Comparison of ENCODE assay signal across 8 mouse cellular contexts in the genomic region with DNA sequence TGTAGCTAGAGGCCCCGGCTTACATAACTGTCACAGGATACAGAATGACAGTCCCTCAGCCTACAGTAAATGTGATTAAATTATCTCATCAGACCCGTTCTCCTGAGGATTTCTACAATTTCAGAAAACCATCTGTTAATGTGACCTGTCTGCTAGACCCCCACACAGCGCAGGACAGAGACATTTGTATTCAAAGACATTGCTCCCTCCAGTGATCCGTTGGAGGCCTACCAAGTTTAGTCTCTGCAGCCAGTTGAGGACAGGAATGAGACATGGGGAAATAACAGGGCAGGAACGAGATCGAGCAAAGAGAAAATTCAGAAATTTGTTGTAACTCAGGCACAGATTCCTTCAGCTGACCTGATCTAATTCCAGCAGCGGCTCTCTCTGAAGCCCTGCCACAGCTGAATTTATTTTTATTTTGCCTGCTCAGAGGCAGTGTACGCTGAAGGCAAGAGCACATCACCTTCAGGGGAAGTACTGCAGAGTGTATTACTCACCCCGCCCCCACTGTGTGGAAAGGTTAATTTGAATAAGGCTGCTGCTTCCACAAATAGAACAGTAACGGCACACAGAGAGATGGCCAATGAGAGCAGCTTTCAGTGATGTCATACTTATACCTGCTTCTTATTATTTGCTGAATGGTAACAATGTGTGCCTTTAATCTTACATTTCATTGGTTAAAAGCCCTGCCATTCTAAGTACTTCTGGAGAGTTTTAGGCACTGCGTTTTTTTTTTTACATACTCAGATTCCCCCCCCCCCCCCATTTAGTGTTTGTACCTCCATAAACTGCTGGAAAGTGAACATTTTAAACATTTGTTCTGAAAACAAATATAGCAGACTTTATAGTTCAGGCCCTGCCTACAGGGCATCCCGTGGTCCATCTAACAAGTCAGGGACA.
A peak's percentile ranks its signal among the peaks of the same experiment; 100 is the strongest.
DNase-seq lines count a peak whose midpoint lies in the region; ATAC-seq and TF ChIP-seq lines count a peak whose summit lies in the region.

No protein-coding gene starts in this region.

- ATAC-seq in embryonic facial prominence, embryonic 12.5 days (ENCODE audit: insufficient number of reproducible peaks, insufficient read depth, low FRiP score, low TSS enrichment) = peak; percentile 67; the same call in 1 of the 2 replicates
- peak; percentile 89 for ATAC-seq in limb, embryonic 12.5 days (ENCODE audit: insufficient number of reproducible peaks, insufficient read depth, low FRiP score, low TSS enrichment, low read depth)
- ATAC-seq in neural tube, embryonic 12.5 days (ENCODE audit: low FRiP score, low read depth) = peak; percentile 30; the same call in 1 of the 2 replicates

- H3K27me3 ChIP-seq in thymus, adult 2 months (ENCODE audit: control insufficient read depth, insufficient read depth, low read length) = no peaks in the 10 kb centered on the region
- no peaks in the 10 kb centered on the region for H3K27me3 ChIP-seq in embryonic facial prominence, embryonic 12.5 days
- H3K27me3 ChIP-seq in heart, embryonic 10.5 days (ENCODE audit: insufficient read depth, poor library complexity, severe bottlenecking) = no peaks in the 10 kb centered on the region
- H3K27me3 ChIP-seq in limb, embryonic 12.5 days = no peaks in the 10 kb centered on the region
- no peaks in the 10 kb centered on the region for H3K27me3 ChIP-seq in neural tube, embryonic 12.5 days (replicated peaks)

- no peak overlapping the region for H3K27ac ChIP-seq in thymus, adult 2 months (ENCODE audit: control insufficient read depth, insufficient read depth, low read length)
- H3K27ac ChIP-seq in embryonic facial prominence, embryonic 12.5 days = peak overlapping the region; percentile 77
- peak overlapping the region; percentile 71 for H3K27ac ChIP-seq in heart, embryonic 10.5 days
- H3K27ac ChIP-seq in limb, embryonic 12.5 days = peak overlapping the region; percentile 82
- no peak overlapping the region for H3K27ac ChIP-seq in neural tube, embryonic 12.5 days

- DNase-seq in thymus, adult 2 months = peak; percentile 20
- no peak for DNase-seq in thymus, postnatal 36 days
- peak; percentile 86 for DNase-seq in heart, embryonic 10.5 days (ENCODE audit: low spot score)
- peak; percentile 90 for DNase-seq in kidney, adult 9 months
- DNase-seq in yolk sac, embryonic 10.5 days (ENCODE audit: low spot score) = peak; percentile 25

- TF ChIP-seq POLR2A in thymus, adult 2 months (IDR thresholded peaks at IDR 0.05; ENCODE audit: control insufficient read depth, extremely low read depth, insufficient read depth, low read length, poor library complexity) = no peak

- no peaks in the 10 kb centered on the region for H3K9me3 ChIP-seq in embryonic facial prominence, embryonic 12.5 days
- no peaks in the 10 kb centered on the region for H3K9me3 ChIP-seq in heart, embryonic 10.5 days
- H3K9me3 ChIP-seq in limb, embryonic 12.5 days = no peaks in the 10 kb centered on the region
- H3K9me3 ChIP-seq in neural tube, embryonic 12.5 days = no peaks in the 10 kb centered on the region

- WGBS in thymus, adult 2 months = 30% methylated on average over 12 of the region's 12 CpGs
- 28% methylated on average over 12 of the region's 12 CpGs for WGBS in embryonic facial prominence, embryonic 12.5 days
- WGBS in heart, embryonic 10.5 days = 41% methylated on average over 12 of the region's 12 CpGs
- 46% methylated on average over 12 of the region's 12 CpGs for WGBS in limb, embryonic 12.5 days
- 44% methylated on average over 12 of the region's 12 CpGs for WGBS in neural tube, embryonic 12.5 days

- no peak overlapping the region for H3K9ac ChIP-seq in embryonic facial prominence, embryonic 12.5 days
- H3K9ac ChIP-seq in limb, embryonic 12.5 days (replicated peaks) = no peak overlapping the region
- H3K9ac ChIP-seq in neural tube, embryonic 12.5 days = no peak overlapping the region

- TF ChIP-seq CTCF in thymus, adult 2 months (IDR thresholded peaks at IDR 0.05; ENCODE audit: borderline replicate concordance, control insufficient read depth, extremely low read depth, insufficient read depth, low read length, poor library complexity) = no peak

- H3K4me2 ChIP-seq in embryonic facial prominence, embryonic 12.5 days (replicated peaks) = peak overlapping the region; percentile 35
- peak overlapping the region; percentile 41 for H3K4me2 ChIP-seq in limb, embryonic 12.5 days
- H3K4me2 ChIP-seq in neural tube, embryonic 12.5 days (replicated peaks) = peak overlapping the region; percentile 21; the same call in 1 of the 2 replicates

- H3K4me1 ChIP-seq in thymus, adult 2 months (replicated peaks; ENCODE audit: control insufficient read depth, insufficient read depth, low read length) = peaks cover 8% of the 10 kb centered on the region
- peaks cover 34% of the 10 kb centered on the region for H3K4me1 ChIP-seq in embryonic facial prominence, embryonic 12.5 days
- H3K4me1 ChIP-seq in heart, embryonic 10.5 days = peaks cover 30% of the 10 kb centered on the region
- peaks cover 46% of the 10 kb centered on the region for H3K4me1 ChIP-seq in limb, embryonic 12.5 days (replicated peaks)
- H3K4me1 ChIP-seq in neural tube, embryonic 12.5 days = peaks cover 30% of the 10 kb centered on the region

- no peak overlapping the region for H3K4me3 ChIP-seq in thymus, adult 2 months (ENCODE audit: control insufficient read depth, insufficient read depth, low read length)
- no peak overlapping the region for H3K4me3 ChIP-seq in embryonic facial prominence, embryonic 12.5 days
- H3K4me3 ChIP-seq in heart, embryonic 10.5 days = 0 out of 2 replicates have a peak overlapping the region, but pooled peaks have one; percentile 13
- no peak overlapping the region for H3K4me3 ChIP-seq in limb, embryonic 12.5 days (replicated peaks)
- no peak overlapping the region for H3K4me3 ChIP-seq in neural tube, embryonic 12.5 days

- H3K36me3 ChIP-seq in thymus, adult 2 months (ENCODE audit: control insufficient read depth, insufficient read depth, low read length) = no peaks in the 10 kb centered on the region
- no peaks in the 10 kb centered on the region for H3K36me3 ChIP-seq in embryonic facial prominence, embryonic 12.5 days
- no peaks in the 10 kb centered on the region for H3K36me3 ChIP-seq in heart, embryonic 10.5 days
- no peaks in the 10 kb centered on the region for H3K36me3 ChIP-seq in limb, embryonic 12.5 days
- H3K36me3 ChIP-seq in neural tube, embryonic 12.5 days = no peaks in the 10 kb centered on the region

Comparison
In these comparisons a context has a peak if more than half of its experiments do, and no peak if none do; other contexts are left out.
1. DNase-seq: peak in thymus, adult 2 months (single experiment), heart, embryonic 10.5 days (single experiment), kidney, adult 9 months (single experiment) and yolk sac, embryonic 10.5 days (single experiment); none in thymus, postnatal 36 days (0 of 2).
2. H3K27ac ChIP-seq: peak in embryonic facial prominence, embryonic 12.5 days (single experiment), heart, embryonic 10.5 days (single experiment) and limb, embryonic 12.5 days (single experiment); none in thymus, adult 2 months (single experiment) and neural tube, embryonic 12.5 days (single experiment).
3. ATAC-seq: peak in every context shown above with its lines; median percentile 89 in limb, embryonic 12.5 days; 67 in embryonic facial prominence, embryonic 12.5 days; 30 in neural tube, embryonic 12.5 days.
4. Peak in every context shown above with its lines, with median percentiles within 50 percentile points of each other: H3K4me2 ChIP-seq.